Mouse (Mus musculus) hindbrain, embryonic 12.5 days (tissue): ENCODE results near the gene Nusap1. TPM values are rescaled to one million over a fixed set of nuclear protein-coding genes. Genes with fewer than 3 reads are reported as not detected.

Experiments
- polyA plus RNA-seq: library from polyadenylated mRNA; unstranded; fragments of >200 nt; fragmentation: Nextera tagmentation; extraction: Ambion mirVana; gene quantifications from 2 replicates; pipeline ENCODE4 v1.2.1, GENCODE M21; 2016

Gene Nusap1
- polyA plus RNA-seq, 1 experiment from 2014 or later, result 56.4 TPM

Other genes with a start within 250 kb of the Nusap1 start
- 4.1 TPM in 2 replicates for gene Ino80, start 140.6 kb upstream of the Nusap1 start, polyA plus RNA-seq
- 0.54 and 0.76 TPM in 2 replicates for gene Exd1, start 70.7 kb upstream of the Nusap1 start, polyA plus RNA-seq
- gene Chp1, start 70.6 kb upstream of the Nusap1 start, polyA plus RNA-seq, result 61.3 and 65.4 TPM in 2 replicates
- gene Oip5, start 171 bp downstream of the Nusap1 start, polyA plus RNA-seq, result 17.7 and 22.6 TPM in 2 replicates
- 38.1 and 45.6 TPM in 2 replicates for gene Ndufaf1, start 44.5 kb downstream of the Nusap1 start, polyA plus RNA-seq
- gene Rtf1, start 56.8 kb downstream of the Nusap1 start, polyA plus RNA-seq, result 77.8 and 78.3 TPM in 2 replicates
- gene Itpka, start 124.0 kb downstream of the Nusap1 start, polyA plus RNA-seq, result 0.53 TPM in 2 replicates
- gene Ltk, start 142.1 kb downstream of the Nusap1 start, polyA plus RNA-seq, result 0.23 and 0.34 TPM in 2 replicates
- 29.3 and 31.0 TPM in 2 replicates for gene Rpap1, start 169.2 kb downstream of the Nusap1 start, polyA plus RNA-seq
- 27.1 and 27.8 TPM in 2 replicates for gene Tyro3, start 179.4 kb downstream of the Nusap1 start, polyA plus RNA-seq